Mouse (Mus musculus) adrenal gland, postnatal 25 days (tissue): Measurements from ENCODE around the gene Myh6. TPM values are rescaled to one million over a fixed set of nuclear protein-coding genes. Genes with fewer than 3 reads are reported as not detected.
"Not testable (repeated sequence)": the region's sequence is repeated elsewhere in the genome, so short reads cannot be mapped to it uniquely, and the experiment has no call there.

Experiments
- DNase-seq: peaks from one replicate; pipeline ENCODE4 v3.0.0; 2021; ENCODE audit warnings: mixed read lengths
- total RNA-seq: library from RNA; stranded (reverse); gene quantifications from 2 replicates; pipeline ENCODE4 v1.2.3, GENCODE M21; 2021

Gene Myh6
- total RNA-seq, 1 experiment from 2014 or later, result not detected

DNA sequence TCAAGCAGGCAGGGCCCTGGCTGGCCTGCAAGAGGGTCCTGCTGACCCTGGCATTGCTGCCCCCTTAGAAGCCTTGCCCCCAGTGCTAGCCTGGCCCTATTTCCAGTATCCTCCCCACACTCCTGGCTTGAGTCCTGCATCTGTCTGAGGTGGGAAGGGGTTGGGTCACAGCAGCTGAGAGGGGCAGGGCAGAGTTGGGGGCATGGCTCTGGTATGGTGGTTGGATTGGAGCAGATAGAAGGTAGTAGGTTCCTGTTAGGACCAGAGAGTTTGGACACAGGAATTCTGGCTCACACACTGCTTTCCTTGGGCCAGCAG lies 28.1 kb upstream of the Myh6 start:
- DNase-seq, result no peak

DNA sequence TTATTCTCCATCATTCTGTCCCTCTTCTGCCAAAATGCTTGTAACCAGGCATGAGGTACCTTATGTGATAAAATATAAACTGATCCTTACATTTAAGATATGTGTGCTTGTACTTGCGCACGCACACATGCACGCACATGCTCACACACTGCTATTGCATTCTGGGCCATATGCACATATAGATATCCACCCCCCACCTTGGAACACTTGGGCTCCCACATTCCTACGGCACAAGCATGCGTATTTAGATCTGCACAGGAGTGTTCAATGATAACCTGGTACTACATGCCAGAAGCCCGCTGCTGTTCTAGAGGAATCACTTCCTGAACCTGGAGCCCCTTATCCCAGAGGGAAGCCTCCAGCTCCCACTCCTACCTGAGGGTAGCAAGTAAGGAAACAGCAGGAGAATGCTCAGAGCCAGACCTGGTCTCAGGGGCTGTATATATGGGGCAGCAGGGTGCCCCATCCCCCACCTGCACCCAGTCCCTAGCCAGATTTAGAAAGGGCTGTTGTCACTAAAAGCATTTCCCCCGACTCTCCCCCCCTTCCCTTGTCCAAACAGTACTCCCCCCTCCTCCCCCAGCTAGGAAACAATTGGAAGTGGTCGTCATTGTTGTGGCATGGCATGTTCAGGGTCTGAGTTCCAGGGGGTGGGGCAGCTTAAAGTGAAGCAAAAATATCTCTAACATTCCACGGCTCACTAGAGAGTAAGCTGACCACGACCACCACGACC lies 27.6 kb upstream of the Myh6 start, which contains the start of gene Myh7:
TSS of gene Myh7 (minus strand) at position 491 of the 733 bp plus-strand sequence.
- no peak for DNase-seq

DNA sequence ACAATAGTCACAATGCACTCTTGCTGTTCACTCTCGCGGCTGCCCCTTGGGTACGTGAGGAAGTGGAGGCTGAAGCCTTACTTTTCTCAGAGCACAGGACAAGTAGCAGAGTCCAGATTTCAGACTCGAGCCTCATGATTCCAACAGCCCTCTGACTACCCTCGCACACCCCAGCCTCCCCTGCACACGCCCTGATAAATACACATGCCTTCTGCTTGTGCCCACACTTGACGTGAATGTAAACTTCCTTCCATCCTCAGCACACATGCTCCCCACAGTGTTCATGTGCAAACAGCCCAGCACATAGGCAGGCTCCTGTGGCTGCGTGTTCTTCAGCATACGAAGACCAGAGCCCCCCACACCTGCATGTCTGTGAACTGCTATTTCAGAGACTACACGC lies 26.9 kb upstream of the Myh6 start:
- no peak for DNase-seq

DNA sequence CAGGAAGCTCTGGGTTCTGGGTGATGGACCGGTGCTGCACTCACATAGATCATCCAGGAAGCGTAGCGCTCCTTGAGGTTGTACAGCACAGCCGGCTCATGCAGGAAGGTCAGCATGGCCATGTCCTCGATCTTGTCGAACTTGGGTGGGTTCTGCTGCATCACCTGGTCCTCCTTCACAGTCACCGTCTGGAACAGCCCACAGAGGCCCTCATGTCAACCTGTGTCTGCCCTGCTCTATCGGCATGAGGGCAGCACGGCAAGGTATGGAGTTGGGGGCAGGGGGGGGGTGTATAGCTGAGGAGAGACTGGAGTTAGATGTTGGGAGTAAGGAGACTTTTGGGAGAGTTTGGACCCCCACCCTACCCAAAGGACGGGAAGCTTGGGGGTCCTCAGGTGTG lies 25.5 kb upstream of the Myh6 start:
- DNase-seq, result no peak

DNA sequence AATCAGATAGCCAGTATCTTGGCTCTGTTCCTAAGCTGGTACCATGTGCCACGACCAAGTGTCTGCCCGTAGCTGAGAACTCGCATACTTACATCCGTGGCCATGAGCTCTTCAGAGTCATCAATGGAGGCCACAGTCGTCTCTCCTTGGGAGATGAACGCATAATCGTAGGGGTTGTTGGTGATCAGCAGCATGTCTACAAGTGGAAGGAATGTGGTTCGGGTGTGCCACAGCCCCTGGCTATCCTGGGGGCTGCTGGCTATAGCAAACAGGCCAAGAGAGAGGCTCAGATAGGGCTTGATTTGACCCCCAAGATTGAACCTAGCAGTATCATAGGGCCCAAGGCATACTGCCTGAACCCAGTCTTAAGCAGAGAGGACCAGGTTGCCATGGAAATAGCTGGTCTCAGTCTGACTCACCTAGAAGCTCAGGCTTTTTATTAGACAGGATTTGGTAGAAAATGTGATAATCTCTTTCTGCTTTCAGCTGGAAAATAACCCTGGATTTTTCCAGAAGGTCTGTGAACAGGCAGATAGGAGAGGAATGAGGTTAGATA lies 23.2 kb upstream of the Myh6 start:
- DNase-seq, result no peak

DNA sequence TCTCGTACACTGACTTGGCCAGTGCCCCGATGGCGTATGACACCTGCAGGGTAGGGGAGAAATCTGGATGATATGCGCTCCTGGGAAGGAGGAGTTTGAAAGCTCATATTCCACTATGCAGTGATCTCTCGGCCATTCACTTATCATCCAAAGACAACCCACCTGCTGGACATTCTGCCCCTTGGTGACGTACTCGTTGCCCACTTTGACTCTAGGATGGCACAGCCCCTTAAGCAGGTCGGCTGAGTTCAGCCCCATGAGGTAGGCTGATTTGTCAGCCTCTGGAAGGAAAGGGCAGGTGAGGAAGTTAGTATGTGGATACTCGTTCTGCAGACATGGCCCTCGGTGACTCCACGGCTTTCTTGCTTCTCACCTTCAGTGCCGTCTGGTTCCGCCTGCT lies 22.2 kb upstream of the Myh6 start:
- DNase-seq, result no peak

DNA sequence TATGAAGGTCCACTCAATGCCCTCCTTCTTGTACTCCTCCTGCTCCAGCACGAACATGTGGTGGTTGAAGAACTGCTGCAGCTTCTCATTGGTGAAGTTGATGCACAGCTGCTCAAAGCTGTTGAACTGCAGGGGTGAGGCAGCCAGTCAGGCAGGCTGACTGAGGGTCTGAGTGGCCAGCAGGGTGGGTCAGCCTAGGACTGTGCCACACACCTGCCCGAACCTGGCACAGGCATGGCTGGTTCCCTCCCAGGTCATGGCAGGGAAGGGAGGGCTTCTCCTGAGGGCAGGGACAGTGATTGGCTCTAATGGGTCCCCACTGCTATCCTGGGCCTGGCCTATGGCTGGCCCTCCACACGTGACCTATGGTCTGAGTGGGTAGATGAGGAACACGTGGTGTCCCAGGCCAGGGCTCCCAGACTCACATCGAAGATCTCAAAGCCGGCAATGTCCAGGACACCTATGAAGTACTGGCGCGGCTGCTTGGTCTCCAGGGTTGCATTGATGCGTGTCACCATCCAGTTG lies 21.7 kb upstream of the Myh6 start:
- not testable (repeated sequence) for DNase-seq

DNA sequence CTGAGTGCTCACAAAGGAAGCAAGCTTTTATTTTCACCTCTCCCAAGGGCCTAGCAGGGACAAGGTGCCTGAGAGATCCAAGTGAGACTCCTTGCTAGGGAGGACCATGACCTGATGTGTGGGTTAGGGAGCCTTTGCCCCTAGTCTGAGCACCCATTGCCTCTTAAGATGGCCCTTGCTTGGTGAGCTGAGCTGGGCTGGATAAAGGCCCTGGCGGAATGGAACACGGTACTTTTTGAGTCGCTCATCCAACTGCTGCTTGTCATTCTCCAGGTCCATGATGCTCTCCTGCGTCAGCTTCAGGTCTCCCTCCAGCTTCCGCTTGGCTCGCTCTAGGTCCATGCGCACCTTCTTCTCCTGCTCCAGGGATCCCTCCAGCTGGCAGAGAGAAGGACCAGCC lies 15.2 kb upstream of the Myh6 start:
- DNase-seq, result no peak

DNA sequence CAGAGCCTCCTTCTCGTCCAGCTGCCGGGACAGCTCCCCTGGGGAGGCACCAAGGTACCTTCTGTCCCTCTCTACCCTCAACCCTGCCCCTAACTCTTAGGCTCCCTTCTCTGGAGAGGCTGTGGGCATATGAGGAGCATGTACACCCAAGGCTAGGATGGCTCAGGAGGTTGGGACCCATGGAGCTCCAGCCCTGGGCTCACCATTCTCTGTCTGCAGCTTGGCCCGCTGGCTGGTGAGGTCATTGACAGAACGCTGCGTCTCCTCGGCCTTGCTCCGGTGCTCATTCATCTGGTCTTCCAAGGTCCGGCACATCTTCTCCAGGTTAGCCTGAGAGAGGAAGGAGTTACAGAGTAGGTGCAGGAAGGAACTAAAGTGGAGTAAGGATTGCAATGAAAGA lies 11.9 kb upstream of the Myh6 start:
- DNase-seq, result no peak

DNA sequence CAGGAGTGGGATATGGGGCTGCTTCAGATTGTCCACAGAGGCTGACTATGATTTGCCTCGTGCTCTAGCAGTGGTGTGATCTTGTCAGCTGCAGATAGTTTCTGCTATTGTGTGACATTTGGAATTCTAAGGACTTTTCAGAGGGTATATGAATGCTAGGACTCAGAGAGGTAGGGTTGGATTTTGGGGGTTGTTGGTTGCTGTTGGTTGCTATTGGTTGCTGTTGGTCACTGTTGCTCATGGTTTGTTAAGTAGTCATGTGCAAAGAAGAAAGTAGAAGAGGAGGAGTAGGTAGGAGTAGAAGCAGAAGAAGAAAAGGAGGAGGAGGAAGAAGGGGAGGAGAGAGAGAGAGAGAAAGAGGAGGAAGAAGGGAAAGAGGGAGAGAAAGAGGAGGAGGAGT lies 9.9 kb upstream of the Myh6 start, which contains the start of gene Gm17428:
TSS of gene Gm17428 (plus strand) at position 301 of the 400 bp plus-strand sequence.
- DNase-seq, result no peak

DNA sequence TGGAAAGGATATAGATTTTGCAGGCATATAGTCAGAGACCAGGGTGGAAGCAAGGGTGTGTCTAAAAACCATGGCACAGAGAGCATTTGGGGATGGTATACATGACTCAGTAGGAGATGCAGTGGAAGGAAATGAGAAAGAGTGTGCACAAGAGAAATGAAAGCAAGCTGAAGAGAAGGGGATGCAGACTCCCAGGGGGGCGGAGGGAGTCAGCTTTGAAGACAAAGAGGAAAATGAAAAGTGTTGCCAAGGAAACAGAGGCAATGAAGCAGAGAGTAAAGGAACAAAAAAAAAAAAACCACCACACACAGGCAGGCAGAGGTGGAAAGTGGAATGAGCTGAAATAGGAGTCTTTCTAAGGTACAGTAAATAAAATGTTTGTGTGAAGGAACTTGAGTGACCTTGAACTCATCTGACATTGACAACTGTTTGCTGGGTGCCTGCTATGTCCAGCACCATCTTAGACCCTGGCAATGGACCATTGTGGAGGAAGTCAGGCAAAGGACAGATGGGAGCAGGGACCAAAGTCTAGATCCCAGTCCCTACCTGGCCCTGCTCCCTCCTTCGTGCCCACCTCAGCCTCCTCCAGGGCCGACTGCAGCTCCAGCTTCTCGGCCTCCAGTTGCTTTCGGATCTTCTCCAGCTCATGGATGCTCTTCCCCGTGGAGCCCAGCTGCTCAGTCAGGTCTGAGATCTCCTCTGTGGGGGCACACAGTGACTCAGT lies 7.5 kb upstream of the Myh6 start:
- no peak for DNase-seq

DNA sequence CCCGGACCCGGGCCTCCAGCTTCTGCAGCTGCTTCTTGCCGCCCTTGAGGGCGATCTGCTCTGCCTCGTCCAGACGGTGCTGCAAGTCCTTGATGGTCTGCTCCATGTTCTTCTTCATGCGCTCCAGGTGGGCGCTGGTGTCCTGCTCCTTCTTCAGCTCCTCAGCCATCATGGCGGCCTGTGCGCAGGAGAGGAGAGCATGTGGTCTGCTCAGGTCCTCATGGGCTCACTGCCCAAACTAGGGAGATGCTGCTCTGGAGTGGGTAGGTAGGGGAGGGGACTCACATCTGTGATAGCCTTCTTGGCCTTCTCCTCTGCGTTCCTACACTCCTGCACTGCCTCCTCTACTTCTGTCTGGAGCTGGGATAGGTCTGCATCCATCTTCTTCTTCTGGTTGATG lies 6.1 kb upstream of the Myh6 start:
- not testable (repeated sequence) for DNase-seq

DNA sequence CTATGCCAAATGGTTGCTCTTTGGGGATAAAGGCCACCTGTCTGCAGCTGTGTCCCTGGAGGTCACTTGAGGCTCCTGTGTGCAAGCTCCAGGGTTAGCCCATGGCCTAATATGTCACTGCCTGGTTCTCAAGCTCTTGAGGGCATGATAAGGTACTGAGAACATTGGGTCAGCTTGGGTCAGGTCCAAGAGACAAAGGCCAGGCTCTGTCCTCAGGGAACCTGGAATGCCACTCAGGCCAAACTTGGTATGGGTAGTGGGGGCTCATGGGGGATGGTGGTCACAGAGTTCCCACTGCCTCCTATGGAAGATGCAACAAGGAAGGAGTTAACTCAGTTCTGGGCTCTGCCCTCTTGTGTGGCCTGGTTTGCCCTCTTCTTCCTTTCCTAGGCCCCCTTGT lies 1.6 kb upstream of the Myh6 start:
- no peak for DNase-seq

DNA sequence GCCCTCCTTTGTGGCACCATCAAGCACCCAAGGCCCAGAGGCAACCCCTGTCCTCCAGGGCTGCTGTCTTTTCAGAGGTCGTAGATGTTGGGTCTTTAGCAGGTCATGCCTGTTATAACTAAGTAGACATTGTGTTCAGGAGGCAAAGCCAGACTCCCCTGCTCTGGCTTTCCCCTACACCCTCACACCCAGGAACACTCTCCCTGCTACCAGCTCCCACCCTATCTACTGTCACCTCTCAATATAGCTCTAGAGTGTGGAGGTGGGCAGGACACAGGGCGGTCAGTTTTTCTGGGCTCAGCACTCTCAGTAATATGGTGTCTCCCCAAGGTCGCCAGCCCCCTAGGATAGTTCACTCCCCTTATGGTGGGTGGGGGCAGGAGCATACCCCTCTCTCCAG lies 1.1 kb upstream of the Myh6 start:
- DNase-seq, result no peak

DNA sequence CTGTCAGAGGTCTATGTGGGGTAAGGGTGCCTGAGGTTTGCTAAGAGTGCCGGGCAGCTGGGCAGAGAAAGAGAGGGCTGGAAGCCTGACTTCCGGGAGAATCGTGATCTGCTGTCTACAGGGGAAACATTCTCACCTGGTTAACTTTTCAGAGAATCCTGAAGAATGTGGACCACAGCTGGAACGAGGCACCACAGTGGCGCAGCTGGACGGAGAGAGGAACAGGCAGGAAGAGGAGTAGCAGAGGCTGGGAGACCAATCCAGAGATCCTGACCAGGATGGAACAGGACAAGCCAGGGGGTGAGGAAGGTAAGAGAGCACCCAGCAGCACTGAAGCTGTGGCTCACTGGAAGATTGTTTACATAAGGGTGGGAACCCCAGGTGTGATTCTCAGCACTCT lies 1.1 kb downstream of the Myh6 start:
- DNase-seq, result no peak

DNA sequence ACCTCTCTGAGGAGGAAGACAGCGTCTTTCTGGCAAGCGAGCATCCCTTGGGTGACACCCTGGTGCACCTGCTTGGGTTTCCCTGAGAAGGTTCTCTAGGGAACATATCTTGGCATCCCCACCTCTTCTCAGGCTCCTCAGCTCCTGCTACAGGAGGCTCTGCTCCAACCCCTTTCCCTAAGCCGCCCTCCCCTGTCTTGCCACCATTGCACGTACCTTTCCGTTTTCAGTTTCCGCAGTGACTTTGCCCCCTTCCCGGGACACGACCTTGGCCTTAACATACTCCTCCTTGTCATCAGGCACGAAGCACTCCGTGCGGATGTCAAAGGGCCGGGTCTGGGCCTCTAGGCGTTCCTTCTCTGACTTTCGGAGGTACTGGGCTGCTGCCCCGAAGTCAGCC lies 1.7 kb downstream of the Myh6 start:
- DNase-seq, result no peak

DNA sequence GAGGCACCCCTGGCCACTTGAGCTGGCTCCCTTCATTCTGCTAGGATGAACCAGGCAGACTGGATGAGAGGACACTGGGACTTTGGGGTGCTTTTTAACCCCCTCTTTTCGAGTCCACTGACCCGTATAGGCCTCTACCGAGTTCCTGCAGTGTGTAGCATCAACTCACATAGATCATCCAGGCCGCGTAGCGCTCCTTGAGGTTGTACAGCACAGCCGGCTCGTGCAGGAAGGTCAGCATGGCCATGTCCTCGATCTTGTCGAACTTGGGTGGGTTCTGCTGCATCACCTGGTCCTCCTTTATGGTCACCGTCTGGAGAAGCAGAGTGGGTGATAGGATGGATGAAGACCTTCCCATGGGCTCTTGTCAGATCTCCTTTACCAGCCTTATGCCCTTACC lies 3.0 kb downstream of the Myh6 start:
- no peak for DNase-seq

DNA sequence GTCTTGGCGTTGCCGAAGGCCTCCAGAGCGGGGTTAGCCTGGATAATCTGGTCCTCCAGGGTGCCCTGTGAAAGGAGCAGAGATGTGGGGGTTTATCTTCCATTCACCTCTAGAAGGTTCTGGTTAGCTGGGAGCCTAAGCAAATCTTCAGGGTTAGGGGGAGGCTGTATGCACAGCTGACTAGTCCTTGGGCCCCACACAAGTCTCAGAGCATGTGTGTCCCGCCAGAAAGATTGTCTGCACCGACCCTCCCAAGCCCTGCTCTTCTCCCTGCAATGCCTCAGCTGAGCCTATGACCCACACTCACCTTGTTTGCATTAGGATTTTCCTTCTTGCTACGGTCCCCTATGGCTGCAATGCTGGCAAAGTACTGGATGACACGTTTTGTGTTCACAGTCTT lies 4.0 kb downstream of the Myh6 start:
- no peak for DNase-seq

DNA sequence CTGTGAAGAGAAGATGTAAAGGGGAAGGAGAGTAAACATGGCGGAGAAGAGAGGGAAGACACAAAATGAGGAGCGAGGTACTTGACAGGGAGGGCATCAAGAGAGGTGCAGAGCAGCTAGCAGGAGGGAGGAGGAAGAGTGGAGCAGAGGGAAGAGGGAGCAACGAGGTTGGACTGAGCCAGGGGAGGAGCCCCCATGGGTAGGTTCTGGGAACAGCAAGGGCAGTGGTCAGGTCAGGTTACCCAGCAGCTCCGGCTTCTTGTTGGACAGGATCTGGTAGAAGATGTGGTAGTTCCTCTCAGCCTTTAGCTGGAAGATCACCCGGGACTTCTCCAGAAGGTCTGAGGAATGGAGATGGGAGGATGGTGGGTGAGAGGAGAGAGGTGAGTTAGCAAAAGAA lies 5.2 kb downstream of the Myh6 start:
- no peak for DNase-seq

DNA sequence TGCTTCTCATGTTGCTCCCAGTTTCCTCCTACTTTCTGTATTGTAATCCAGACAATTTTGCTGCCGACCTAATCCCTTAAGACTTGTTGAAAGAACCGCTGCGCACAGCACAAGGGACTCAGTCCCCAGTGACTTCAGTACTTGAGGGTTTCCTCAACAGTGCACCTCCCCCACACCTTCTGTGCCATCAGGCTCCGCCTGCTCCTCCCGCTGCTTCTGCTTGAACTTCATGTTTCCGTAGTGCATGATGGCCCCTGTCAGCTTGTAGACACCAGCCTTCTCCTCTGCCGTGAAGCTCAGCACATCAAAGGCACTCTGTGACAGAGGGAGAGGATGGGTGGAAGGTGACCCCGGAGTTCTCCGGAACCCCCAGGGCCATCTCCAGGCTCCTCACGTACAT lies 6.0 kb downstream of the Myh6 start:
- no peak for DNase-seq

DNA sequence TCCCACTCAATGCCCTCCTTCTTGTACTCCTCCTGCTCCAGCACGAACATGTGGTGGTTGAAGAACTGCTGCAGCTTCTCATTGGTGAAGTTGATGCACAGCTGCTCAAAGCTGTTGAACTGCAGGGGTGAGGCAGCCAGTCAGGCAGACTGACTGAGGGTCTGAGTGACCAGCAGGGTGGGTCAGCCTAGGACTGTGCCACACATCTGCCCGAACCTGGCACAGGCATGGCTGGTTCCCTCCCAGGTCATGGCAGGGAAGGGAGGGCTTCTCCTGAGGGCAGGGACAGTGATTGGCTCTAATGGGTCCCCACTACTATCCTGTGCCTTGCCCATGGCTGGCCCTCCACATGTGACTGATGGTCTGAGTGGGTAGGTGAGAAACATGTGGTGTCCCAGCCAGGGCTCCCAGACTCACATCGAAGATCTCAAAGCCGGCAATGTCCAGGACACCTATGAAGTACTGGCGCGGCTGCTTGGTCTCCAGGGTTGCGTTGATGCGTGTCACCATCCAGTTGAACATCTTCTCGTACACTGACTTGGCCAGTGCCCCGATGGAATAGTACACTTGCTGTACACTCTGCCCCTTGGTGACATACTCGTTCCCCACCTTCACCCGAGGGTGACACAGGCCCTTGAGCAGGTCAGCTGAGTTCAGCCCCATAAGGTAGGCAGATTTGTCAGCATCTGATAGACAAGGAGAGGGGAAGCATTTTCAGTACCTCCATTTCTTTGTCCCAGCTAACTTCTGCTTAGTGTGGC lies 6.7 kb downstream of the Myh6 start:
- not testable (repeated sequence) for DNase-seq

DNA sequence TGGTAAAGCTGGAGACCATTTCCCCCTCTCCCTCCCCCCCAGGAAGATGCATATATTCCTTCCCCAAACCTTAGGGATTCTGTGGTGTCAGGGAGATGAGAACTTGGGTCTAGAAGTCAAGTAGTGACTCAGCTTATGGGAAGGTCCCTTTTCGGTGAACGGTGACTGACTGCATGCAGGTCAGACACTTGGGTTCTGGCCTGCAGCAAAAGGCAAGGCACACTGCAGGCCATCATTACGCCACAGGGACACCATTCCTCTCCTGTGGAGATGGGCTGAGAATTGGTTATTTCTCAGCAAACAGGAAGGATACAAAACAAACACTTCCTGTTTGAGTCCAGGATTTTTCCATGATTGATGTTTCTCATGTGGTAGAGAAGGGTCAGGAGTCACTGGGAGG lies 7.5 kb downstream of the Myh6 start:
- no peak for DNase-seq

DNA sequence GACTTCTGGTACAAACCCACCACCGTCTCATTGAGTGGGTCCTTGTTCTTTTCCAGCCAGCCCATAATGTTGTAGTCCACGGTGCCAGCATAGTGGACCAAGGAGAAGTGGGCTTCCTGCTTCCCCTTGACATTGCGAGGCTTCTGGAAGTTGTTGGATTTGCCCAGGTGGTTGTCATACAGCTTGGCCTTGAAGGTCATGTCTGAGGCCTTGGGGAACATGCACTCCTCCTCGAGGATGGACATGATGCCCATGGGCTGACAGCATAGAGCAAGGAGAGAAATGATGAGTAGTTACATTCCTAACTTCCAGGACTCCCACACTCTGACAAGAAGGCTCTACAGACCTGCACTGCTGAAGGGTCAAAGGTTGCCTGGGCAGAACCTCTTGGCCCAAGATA lies 8.2 kb downstream of the Myh6 start:
- no peak for DNase-seq
